Mouse (Mus musculus) limb, embryonic 14.5 days (tissue): ENCODE data around the gene Cetn3. TPM values are rescaled to one million over a fixed set of nuclear protein-coding genes. Genes with fewer than 3 reads are reported as not detected.
A peak's percentile ranks its signal among the peaks of the same experiment; 100 is the strongest.

ENCODE experiments used
- ATAC-seq: fragments of 200-750 bp; cut with Nextera tagmentation; 2 replicates; pipeline ENCODE4 v1.8.0; 2017; ENCODE audit warnings: low read depth, moderate number of reproducible peaks, moderate TSS enrichment; ENCODE audit not compliant: low FRiP score
- DNase-seq: peaks from one replicate; pipeline ENCODE4 v3.0.0-alpha.2; 2015; ENCODE audit warnings: low spot score
- H3K27ac ChIP-seq: fragments of 300-500 bp; sonication (generic); replicated peaks from 2 replicates; pipeline ENCODE4 v1.5.1; 2014; ENCODE audit warnings: low read depth, mild to moderate bottlenecking, low read length, moderate library complexity, mixed read lengths
- H3K27me3 ChIP-seq: fragments of 300-500 bp; sonication (generic); 2 replicates; pipeline ENCODE4 v1.6.1; 2014; ENCODE audit warnings: low read length, mixed read lengths; ENCODE audit not compliant: control insufficient read depth, insufficient read depth
- H3K36me3 ChIP-seq: fragments of 300-500 bp; sonication (generic); 2 replicates; pipeline ENCODE4 v1.6.1; 2014; ENCODE audit warnings: mild to moderate bottlenecking, low read length, moderate library complexity, mixed read lengths; ENCODE audit not compliant: control insufficient read depth, insufficient read depth
- H3K4me1 ChIP-seq: fragments of 300-500 bp; sonication (generic); 2 replicates; pipeline ENCODE4 v1.6.1; 2014; ENCODE audit warnings: antibody characterized with exemption, low read length, mixed read lengths; ENCODE audit not compliant: control insufficient read depth, insufficient read depth
- H3K4me2 ChIP-seq: fragments of 300-500 bp; sonication (generic); replicated peaks from 2 replicates; pipeline ENCODE4 v1.6.1; 2014; ENCODE audit warnings: low read depth, mild to moderate bottlenecking, low read length, moderate library complexity; ENCODE audit not compliant: severe bottlenecking
- H3K4me3 ChIP-seq: fragments of 300-500 bp; sonication (generic); replicated peaks from 2 replicates; pipeline ENCODE4 v1.5.1; 2014; ENCODE audit warnings: low read length
- H3K9ac ChIP-seq: fragments of 300-500 bp; sonication (generic); 2 replicates; pipeline ENCODE4 v1.6.1; 2014; ENCODE audit warnings: mild to moderate bottlenecking, low read depth, low read length, moderate library complexity; ENCODE audit not compliant: severe bottlenecking
- H3K9me3 ChIP-seq: fragments of 300-500 bp; sonication (generic); 2 replicates; pipeline ENCODE4 v1.6.1; 2016; ENCODE audit warnings: low read length; ENCODE audit not compliant: control insufficient read depth
- POLR2A ChIP-seq: fragments of 200-500 bp; IDR thresholded peaks from 2 replicates; pipeline ENCODE4 v1.8.0; 2012; ENCODE audit warnings: inconsistent platforms, mild to moderate bottlenecking, moderate library complexity, borderline replicate concordance; ENCODE audit not compliant: insufficient read depth, insufficient read length; ENCODE audit errors: extremely low read depth
- WGBS: fragments of 180-500 bp; shearing (Covaris S2); extraction: QIAGEN DNeasy Blood & Tissue Kit; methylation state at CpG from one replicate; pipeline ENCODE4 v1.1.7; 2014; 5-methylcytosine and 5-hydroxymethylcytosine counted together
- polyA plus RNA-seq, 2 experiments: library from polyadenylated mRNA; depleted of rRNA in 1 of 2; stranded (reverse) in 1 of 2; unstranded in 1 of 2; fragments of >200 nt; fragmentation: Nextera tagmentation in 1 of 2; extraction: Ambion mirVana in 1 of 2; gene quantifications; 2 replicates each; pipeline versions ENCODE4 v1.2.1 to v1.2.3; 2012 to 2014

Gene Cetn3
- polyA plus RNA-seq (2012; rRNA removed) (87.5 and 200 TPM in 2 replicates), polyA plus RNA-seq (2014; fragmentation: Nextera tagmentation; extraction: Ambion mirVana) (250 and 262 TPM in 2 replicates)

- Histone ChIP-seq H3K9ac (peak within 1 kb of the TSS; percentile 93), H3K9me3 (no peaks in the 10 kb centered on the region), H3K27me3 (no peaks in the 10 kb centered on the region), H3K27ac (peak within 1 kb of the TSS; percentile 99), H3K4me1 (peaks cover 11% of the 10 kb centered on the region; the same call in 1 of the 2 replicates), H3K4me2 (peak within 1 kb of the TSS; percentile 74), H3K4me3 (peak within 1 kb of the TSS; percentile 80), H3K36me3 (peaks cover 7% of the 10 kb centered on the region)
- 0% methylated on average over 29 of the region's 29 CpGs for WGBS
- DNase-seq, result peak; percentile 98
- peak; percentile 92 for ATAC-seq
- TF ChIP-seq POLR2A, result no peak
Observed at GRCm38 (mm10) chr13:81782971-81783404, at the start of gene Cetn3. Gene Cetn3 (plus strand): TSS chr13:81783077.

- WGBS, result 91% methylated on average over 5 of the region's 5 CpGs
- no peak for DNase-seq
- H3K4me2 ChIP-seq, result no peak overlapping the region
Observed at GRCm38 (mm10) chr13:81736606-81737005, 46.3 kb upstream of the Cetn3 start.

GRCm38 (mm10) chr13:81740898-81741297 lies 42.0 kb upstream of the Cetn3 start:
- no peak for ATAC-seq
- TF ChIP-seq POLR2A, result no peak

More at GRCm38 (mm10) chr13:81736606-81737005, 46.3 kb upstream of the Cetn3 start:
- Histone ChIP-seq H3K27ac (no peak overlapping the region), H3K9me3 (no peaks in the 10 kb centered on the region), H3K27me3 (no peaks in the 10 kb centered on the region), H3K4me3 (no peak overlapping the region), H3K9ac (no peak overlapping the region), H3K36me3 (no peaks in the 10 kb centered on the region), H3K4me1 (no peaks in the 10 kb centered on the region)
- ATAC-seq, result no peak
- no peak for TF ChIP-seq POLR2A

GRCm38 (mm10) chr13:81743391-81744091 lies 39.3 kb upstream of the Cetn3 start:
- H3K9me3 ChIP-seq, result no peaks in the 10 kb centered on the region
- H3K27ac ChIP-seq, result no peak overlapping the region
- ATAC-seq (no peak), DNase-seq (no peak)
- no peak overlapping the region for H3K4me2 ChIP-seq
- no peaks in the 10 kb centered on the region for H3K36me3 ChIP-seq
- WGBS, result 52% methylated on average over 9 of the region's 10 CpGs
- H3K27me3 ChIP-seq, result no peaks in the 10 kb centered on the region
- no peak overlapping the region for H3K9ac ChIP-seq
- no peak overlapping the region for H3K4me3 ChIP-seq
- TF ChIP-seq POLR2A, result no peak
- H3K4me1 ChIP-seq, result no peaks in the 10 kb centered on the region

More at GRCm38 (mm10) chr13:81740898-81741297, 42.0 kb upstream of the Cetn3 start:
- no peaks in the 10 kb centered on the region for H3K4me1 ChIP-seq
- H3K4me3 ChIP-seq, result no peak overlapping the region
- WGBS, result 53% methylated on average over 3 of the region's 3 CpGs
- H3K9me3 ChIP-seq, result no peaks in the 10 kb centered on the region
- no peaks in the 10 kb centered on the region for H3K27me3 ChIP-seq
- H3K4me2 ChIP-seq, result no peak overlapping the region
- no peaks in the 10 kb centered on the region for H3K36me3 ChIP-seq
- no peak for DNase-seq
- no peak overlapping the region for H3K27ac ChIP-seq
- H3K9ac ChIP-seq, result no peak overlapping the region

GRCm38 (mm10) chr13:81744092-81744396 lies 38.8 kb upstream of the Cetn3 start:
- Histone ChIP-seq H3K27ac (no peak overlapping the region), H3K36me3 (no peaks in the 10 kb centered on the region), H3K9me3 (no peaks in the 10 kb centered on the region), H3K9ac (no peak overlapping the region), H3K27me3 (no peaks in the 10 kb centered on the region), H3K4me2 (no peak overlapping the region), H3K4me3 (no peak overlapping the region), H3K4me1 (no peaks in the 10 kb centered on the region)
- ATAC-seq (no peak), DNase-seq (no peak)
- 29% methylated on average over 2 of the region's 2 CpGs for WGBS
- no peak for TF ChIP-seq POLR2A
